Comparison of ENCODE assay signal across 21 mouse cellular contexts in genomic region chr8:86864764-86865163, GRCm38 (mm10).
"Had no signal": no experiment of that assay in that cellular context is flagged by ENCODE, and none has a peak within 500 bp of the region (broad histone marks: within the 10 kb centered on the region; RNA-seq: fewer than 3 reads in every experiment).

No protein-coding gene starts in this region.

- H3K4me2 ChIP-seq: limb, embryonic 12.5 days; limb, embryonic 15.5 days; liver, embryonic 11.5 days; lung, embryonic 14.5 days; midbrain, embryonic 11.5 days; neural tube, embryonic 13.5 days had no signal

- H3K9ac ChIP-seq: limb, embryonic 12.5 days; limb, embryonic 15.5 days; liver, embryonic 14.5 days; liver, postnatal 0 days; lung, embryonic 14.5 days; neural tube, embryonic 13.5 days had no signal

- H3K4me3 ChIP-seq: limb, embryonic 12.5 days; limb, embryonic 15.5 days; neural tube, embryonic 13.5 days had no signal

- H3K9me3 ChIP-seq: limb, embryonic 12.5 days; limb, embryonic 15.5 days; neural tube, embryonic 13.5 days had no signal

- H3K27me3 ChIP-seq: limb, embryonic 12.5 days; limb, embryonic 15.5 days; neural tube, embryonic 13.5 days had no signal

- H3K27ac ChIP-seq: limb, embryonic 12.5 days; limb, embryonic 15.5 days; liver, embryonic 14.5 days; macrophage; neural tube, embryonic 13.5 days; stomach, postnatal 0 days had no signal

- H3K4me1 ChIP-seq: limb, embryonic 12.5 days had no signal

- DNase-seq: kidney, adult 18-20 months; kidney, adult 9 months; kidney, postnatal 14 days; kidney, postnatal 4 days; left cerebral cortex, postnatal 4 days; liver, postnatal 0 days; lung, embryonic 14.5 days; midbrain, embryonic 14.5 days; right cerebral cortex, postnatal 25 days; thymus, adult 2 months; thymus, postnatal 14 days; thymus, postnatal 4 days had no signal

- ATAC-seq: liver, postnatal 0 days; lung, postnatal 0 days had no signal
